Mouse (Mus musculus) lung, postnatal 0 days (tissue): ENCODE data around the gene Mapk14. TPM values are rescaled to one million over a fixed set of nuclear protein-coding genes. Genes with fewer than 3 reads are reported as not detected.

Experiments used
- ATAC-seq: fragments of 200-750 bp; cut with Nextera tagmentation; 2 replicates; pipeline ENCODE4 v1.8.0; 2017; ENCODE audit warnings: moderate library complexity
- DNase-seq: peaks from one replicate; pipeline ENCODE4 v3.0.0-alpha.2; 2016; ENCODE audit warnings: low spot score
- H3K27ac ChIP-seq: fragments of 300-500 bp; sonication (generic); 2 replicates; pipeline ENCODE4 v1.5.1; 2014; ENCODE audit warnings: antibody characterized with exemption, mild to moderate bottlenecking, low read length, mixed read lengths
- H3K27me3 ChIP-seq: fragments of 300-500 bp; sonication (generic); replicated peaks from 2 replicates; pipeline ENCODE4 v1.6.1; 2014; ENCODE audit warnings: low read length, mixed read lengths; ENCODE audit not compliant: insufficient read depth
- H3K36me3 ChIP-seq: fragments of 300-500 bp; sonication (generic); 2 replicates; pipeline ENCODE4 v1.6.1; 2014; ENCODE audit warnings: low read length, mixed read lengths; ENCODE audit not compliant: insufficient read depth
- H3K4me1 ChIP-seq: fragments of 300-500 bp; sonication (generic); 2 replicates; pipeline ENCODE4 v1.6.1; 2014; ENCODE audit warnings: antibody characterized with exemption, low read depth, low read length, mixed read lengths; ENCODE audit not compliant: insufficient read depth
- H3K4me2 ChIP-seq: fragments of 300-500 bp; sonication (generic); replicated peaks from 2 replicates; pipeline ENCODE4 v1.6.1; 2014; ENCODE audit warnings: low read depth, mild to moderate bottlenecking, low read length, moderate library complexity, mixed read lengths
- H3K4me3 ChIP-seq: fragments of 300-500 bp; sonication (generic); 2 replicates; pipeline ENCODE4 v1.5.1; 2014; ENCODE audit warnings: low read depth, low read length
- H3K9ac ChIP-seq: fragments of 300-500 bp; sonication (generic); replicated peaks from 2 replicates; pipeline ENCODE4 v1.6.1; 2014; ENCODE audit warnings: low read depth, mild to moderate bottlenecking
- H3K9me3 ChIP-seq: fragments of 300-500 bp; sonication (generic); 2 replicates; pipeline ENCODE4 v1.6.1; 2016; ENCODE audit warnings: low read length, mixed read lengths
- CTCF ChIP-seq: IDR thresholded peaks from 2 replicates; pipeline ENCODE4 v1.5.1; 2016; ENCODE audit warnings: antibody characterized with exemption, mild to moderate bottlenecking
- EP300 ChIP-seq: IDR thresholded peaks from 2 replicates; pipeline ENCODE4 v1.6.1; 2016; ENCODE audit warnings: antibody characterized with exemption, mild to moderate bottlenecking, control low read depth
- WGBS: fragments of 180-500 bp; shearing (Covaris S2); extraction: QIAGEN DNeasy Blood & Tissue Kit; methylation state at CpG from one replicate; pipeline ENCODE4 v1.1.7; 2014; 5-methylcytosine and 5-hydroxymethylcytosine counted together
- polyA plus RNA-seq: library from polyadenylated mRNA; unstranded; fragments of >200 nt; fragmentation: Nextera tagmentation; extraction: Ambion mirVana; gene quantifications from 2 replicates; pipeline ENCODE4 v1.2.1, GENCODE M21; 2015

The Mapk14 gene
- polyA plus RNA-seq = 31.9 and 34.0 TPM in 2 replicates

DNA sequence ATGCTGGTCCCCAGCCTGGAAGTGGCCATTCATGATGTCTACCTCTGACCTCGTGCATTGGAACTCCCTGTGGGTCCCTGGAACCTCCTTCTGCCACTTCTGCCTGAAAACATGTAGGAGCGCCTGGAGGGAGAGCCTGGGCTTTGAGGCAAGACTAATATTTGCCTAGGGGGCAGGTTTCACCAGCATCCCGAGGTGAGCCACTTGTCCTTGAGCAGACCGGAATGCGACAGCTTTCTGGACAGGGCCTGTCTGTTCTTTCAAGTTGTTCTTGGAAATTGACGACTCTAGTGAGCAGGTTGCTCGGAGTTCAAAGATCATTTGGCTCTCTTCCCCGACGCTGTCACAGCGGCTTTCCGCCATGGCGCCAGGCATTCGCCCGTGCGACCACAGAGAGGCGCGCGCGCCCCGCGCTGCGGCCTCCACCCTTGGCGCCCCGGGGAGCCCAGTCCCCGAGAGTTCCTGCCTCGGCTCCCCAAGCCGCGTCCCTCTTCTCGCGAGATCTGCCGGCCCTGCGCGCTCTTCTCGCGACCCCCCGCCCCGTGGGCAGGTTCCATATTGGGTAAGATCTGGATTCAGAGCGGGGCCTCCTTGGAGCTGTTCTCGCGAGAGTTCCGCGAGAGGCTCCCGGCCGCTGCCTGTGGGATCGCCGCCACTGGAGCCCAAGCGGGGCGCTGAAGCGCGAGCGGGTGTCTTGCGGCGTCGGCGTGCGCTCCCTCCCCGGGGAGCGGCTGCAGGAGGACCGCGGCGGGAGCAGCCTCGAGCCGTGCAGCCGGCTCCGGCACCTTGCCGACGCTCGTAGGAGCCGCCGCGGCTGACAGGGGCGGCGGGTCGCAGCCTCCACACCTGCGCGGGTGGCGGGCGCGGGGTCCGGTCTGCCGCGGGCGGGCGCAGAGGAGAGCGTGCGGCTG is at the start of gene Mapk14:
TSS of gene Mapk14 (plus strand) at position 554 of the 911 bp plus-strand sequence.
- Histone ChIP-seq H3K4me1 (peaks cover 16% of the 10 kb centered on the region), H3K27me3 (no peaks in the 10 kb centered on the region), H3K9me3 (no peaks in the 10 kb centered on the region), H3K27ac (peak within 1 kb of the TSS; percentile 96), H3K9ac (peak within 1 kb of the TSS; percentile 96), H3K4me2 (peak within 1 kb of the TSS; percentile 76), H3K36me3 (no peaks in the 10 kb centered on the region), H3K4me3 (peak within 1 kb of the TSS; percentile 96)
- DNase-seq (peak; percentile 99), ATAC-seq (peak; percentile 95)
- 2% methylated on average over 63 of the region's 86 CpGs for WGBS
- TF ChIP-seq CTCF = peak; percentile 85
- peak; percentile 91 for TF ChIP-seq EP300

DNA sequence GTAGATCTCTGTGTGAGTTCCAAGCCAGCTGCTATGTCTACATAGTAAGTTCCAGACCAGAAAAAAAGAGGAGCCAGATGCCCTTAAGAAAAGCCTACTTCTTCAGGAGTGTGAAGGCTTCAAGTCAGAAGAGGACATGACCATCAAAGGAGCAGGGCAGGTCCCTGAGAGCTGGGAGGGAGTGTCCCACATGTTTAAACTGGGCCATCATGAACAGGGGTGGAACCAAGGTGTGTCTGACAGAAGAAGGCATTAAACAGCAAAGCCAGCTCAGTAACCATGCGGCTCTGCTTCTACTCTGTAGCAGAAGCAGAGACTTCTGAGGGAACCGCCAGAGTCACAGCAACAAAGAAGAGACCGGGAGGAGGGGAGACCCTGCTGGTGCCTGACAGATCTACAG is 47.4 kb upstream of the Mapk14 start:
- H3K27me3 ChIP-seq = no peaks in the 10 kb centered on the region
- DNase-seq = no peak
- no peak overlapping the region for H3K27ac ChIP-seq

DNA sequence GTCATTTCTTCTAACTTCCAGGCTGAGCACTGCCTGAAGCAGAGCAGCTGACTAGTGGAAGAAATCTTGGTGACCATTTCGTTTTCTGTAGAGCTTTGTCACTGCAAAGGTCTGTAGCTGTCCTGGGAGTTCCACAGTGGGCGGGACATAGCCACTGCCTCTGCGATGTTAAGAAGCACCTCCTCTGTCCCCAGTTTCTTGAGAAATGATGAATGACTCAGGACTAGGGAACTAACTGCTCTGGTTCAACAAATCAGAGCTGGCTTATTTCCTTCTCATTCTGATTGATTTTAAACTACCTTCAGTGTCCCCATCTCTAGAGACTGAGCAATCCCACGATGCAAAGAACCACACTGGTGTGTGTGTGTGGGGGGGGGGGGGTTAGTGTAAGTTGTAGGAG is 47.0 kb upstream of the Mapk14 start:
- no peak overlapping the region for H3K9ac ChIP-seq
- no peaks in the 10 kb centered on the region for H3K36me3 ChIP-seq
- H3K4me2 ChIP-seq = no peak overlapping the region
- no peak for ATAC-seq
- TF ChIP-seq CTCF (no peak), EP300 (no peak)
- H3K27me3 ChIP-seq = no peaks in the 10 kb centered on the region
- no peaks in the 10 kb centered on the region for H3K4me1 ChIP-seq
- DNase-seq = no peak
- WGBS = 37% methylated on average over 4 of the region's 4 CpGs
- H3K9me3 ChIP-seq = no peaks in the 10 kb centered on the region
- no peak overlapping the region for H3K27ac ChIP-seq
- no peak overlapping the region for H3K4me3 ChIP-seq

More for the DNA sequence above, 47.4 kb upstream of the Mapk14 start:
- H3K9me3 ChIP-seq = no peaks in the 10 kb centered on the region
- H3K4me1 ChIP-seq = no peaks in the 10 kb centered on the region
- 19% methylated on average over 3 of the region's 3 CpGs for WGBS
- ATAC-seq = no peak
- no peak overlapping the region for H3K4me2 ChIP-seq
- no peak overlapping the region for H3K9ac ChIP-seq
- H3K36me3 ChIP-seq = no peaks in the 10 kb centered on the region
- TF ChIP-seq CTCF (no peak), EP300 (no peak)
- H3K4me3 ChIP-seq = no peak overlapping the region

DNA sequence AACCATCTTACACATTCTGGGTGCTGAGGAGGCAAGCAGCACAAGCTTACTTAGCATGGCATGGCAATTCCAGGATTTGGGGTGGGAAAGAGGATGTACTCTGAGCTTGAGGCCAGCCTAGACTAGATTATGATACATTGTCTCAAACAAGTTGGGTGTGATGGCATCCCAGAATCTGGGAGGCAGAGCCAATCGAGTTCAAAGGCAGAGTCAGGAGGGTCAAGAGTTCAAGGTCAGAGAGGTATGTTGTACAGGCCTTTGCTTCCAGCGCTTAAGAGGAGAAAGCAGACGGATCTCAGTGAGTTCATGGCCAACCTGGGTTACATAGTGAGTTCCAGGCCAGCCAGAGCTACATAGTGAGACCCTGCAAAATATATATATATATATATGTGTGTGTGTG is 44.9 kb upstream of the Mapk14 start:
- TF ChIP-seq EP300 (no peak), CTCF (no peak)
- H3K27me3 ChIP-seq = no peaks in the 10 kb centered on the region
- no peak for ATAC-seq

GRCm38 (mm10) chr17:28648607-28649370 is 42.3 kb upstream of the Mapk14 start:
- 27% methylated on average over 6 of the region's 6 CpGs for WGBS
- H3K4me3 ChIP-seq = no peak overlapping the region
- no peak overlapping the region for H3K4me2 ChIP-seq
- TF ChIP-seq CTCF (peak; percentile 75), EP300 (no peak)
- no peaks in the 10 kb centered on the region for H3K4me1 ChIP-seq
- no peaks in the 10 kb centered on the region for H3K27me3 ChIP-seq
- H3K27ac ChIP-seq = no peak overlapping the region
- ATAC-seq = no peak
- peak; percentile 65 for DNase-seq
- no peaks in the 10 kb centered on the region for H3K9me3 ChIP-seq
- H3K9ac ChIP-seq = no peak overlapping the region
- no peaks in the 10 kb centered on the region for H3K36me3 ChIP-seq

More for the DNA sequence above, 44.9 kb upstream of the Mapk14 start:
- Histone ChIP-seq H3K4me3 (no peak overlapping the region), H3K4me2 (no peak overlapping the region), H3K9ac (no peak overlapping the region), H3K4me1 (no peaks in the 10 kb centered on the region), H3K36me3 (no peaks in the 10 kb centered on the region), H3K9me3 (no peaks in the 10 kb centered on the region), H3K27ac (no peak overlapping the region)
- WGBS = 56% methylated on average over 3 of the region's 3 CpGs
- no peak for DNase-seq

GRCm38 (mm10) chr17:28650268-28650667 is 40.9 kb upstream of the Mapk14 start:
- no peak overlapping the region for H3K4me2 ChIP-seq
- TF ChIP-seq EP300 = no peak
- no peak for TF ChIP-seq CTCF
- no peaks in the 10 kb centered on the region for H3K4me1 ChIP-seq
- ATAC-seq (no peak), DNase-seq (no peak)
- H3K9me3 ChIP-seq = no peaks in the 10 kb centered on the region
- WGBS = 71% methylated on average over 3 of the region's 3 CpGs
- H3K4me3 ChIP-seq = no peak overlapping the region
- no peak overlapping the region for H3K27ac ChIP-seq
- H3K27me3 ChIP-seq = no peaks in the 10 kb centered on the region
- no peaks in the 10 kb centered on the region for H3K36me3 ChIP-seq
- H3K9ac ChIP-seq = no peak overlapping the region
